Mouse (Mus musculus): Measurements from ENCODE around the gene Wdr78.

Gene Wdr78

DNA sequence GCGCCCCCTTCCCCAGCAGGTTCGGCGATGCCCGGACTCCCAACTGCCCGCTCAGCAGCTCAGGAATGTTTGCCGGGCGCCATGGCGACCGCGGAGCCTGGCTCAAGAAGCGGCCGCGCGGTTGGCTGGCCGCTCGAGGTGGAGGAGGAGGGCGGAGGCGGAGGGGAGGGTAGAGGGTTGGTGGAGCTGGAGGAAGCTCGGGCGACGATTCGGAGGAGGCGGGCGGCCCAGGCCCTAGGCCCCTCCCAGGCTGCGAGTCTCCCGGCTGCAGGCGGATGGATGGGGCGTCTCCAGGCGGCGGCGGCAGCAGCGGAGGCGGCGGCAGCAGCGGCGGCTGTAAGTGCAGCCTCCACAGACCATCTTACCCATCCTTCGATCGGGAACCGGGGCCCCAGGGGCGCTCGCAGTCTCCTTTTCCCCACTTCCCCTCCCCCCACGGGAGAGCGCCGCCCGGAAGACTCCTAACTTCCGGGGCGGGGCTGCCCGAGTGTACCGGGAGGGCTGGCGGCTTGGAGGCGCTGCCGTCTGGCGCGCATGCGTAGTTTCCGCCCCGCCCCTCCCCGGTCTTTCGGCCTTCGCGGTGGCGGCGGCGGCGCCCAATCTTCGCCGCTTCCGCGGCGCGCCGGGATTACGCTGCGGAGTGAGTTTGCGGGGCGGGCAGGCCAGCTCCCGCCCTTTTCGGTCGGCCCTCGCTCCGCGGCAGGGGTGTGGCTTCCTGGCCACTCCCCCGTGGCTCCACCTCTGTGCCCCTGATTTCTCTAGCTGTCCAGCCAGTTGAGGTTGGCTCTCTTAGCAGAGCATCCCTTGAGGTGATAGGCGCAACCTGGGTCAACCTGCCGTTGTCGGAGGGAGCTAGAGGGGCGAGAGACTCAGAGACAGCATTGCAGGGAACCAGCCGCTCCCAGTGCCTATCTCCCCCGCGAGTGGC is at the start of gene Wdr78, which contains the start of gene Mier1:
TSS of gene Wdr78 (minus strand) at position 372 of the 928 bp plus-strand sequence.
TSS of gene Mier1 (plus strand) at position 207 of the 928 bp plus-strand sequence.
- DNase-seq, result peak; percentile 98

DNA sequence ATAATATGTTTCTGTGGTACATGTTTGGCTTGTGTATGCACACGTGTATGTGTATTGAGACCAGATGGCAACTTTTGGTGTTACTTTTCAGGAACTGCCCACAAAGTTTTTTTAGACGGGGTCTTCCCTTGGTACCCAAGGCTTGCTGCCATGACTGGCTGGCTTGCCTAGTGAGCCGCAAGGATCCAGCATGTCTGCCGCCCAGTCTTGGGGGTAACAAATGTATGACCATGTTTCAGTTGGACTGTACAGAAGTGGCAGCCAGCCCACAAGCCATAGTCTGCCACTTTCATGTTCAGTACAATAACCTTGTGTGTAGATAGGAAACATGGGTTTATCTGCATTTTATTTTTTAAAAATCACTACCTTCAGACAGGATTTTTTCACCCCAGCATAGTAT is 44.4 kb upstream of the Wdr78 start:
- DNase-seq, result no peak

DNA sequence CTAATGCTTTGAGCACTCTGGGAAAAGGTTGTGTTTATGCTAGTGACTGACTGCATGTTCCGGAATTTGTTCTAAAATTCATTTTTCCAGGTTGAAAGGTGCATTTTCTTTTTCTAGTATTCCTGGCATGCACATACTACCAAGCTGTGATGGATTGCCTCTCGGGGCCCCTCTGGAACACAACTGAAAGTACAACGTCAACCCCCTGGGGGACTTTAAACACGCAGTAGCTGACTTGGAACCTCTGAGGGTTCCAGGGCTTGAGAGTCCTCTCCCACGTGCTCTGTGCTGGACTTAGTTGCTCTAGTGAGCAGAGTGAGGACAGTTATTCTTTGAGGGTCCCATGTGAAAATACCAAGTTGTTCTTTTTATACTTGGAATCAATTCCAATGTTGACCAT is 37.6 kb upstream of the Wdr78 start:
- DNase-seq, result no peak

DNA sequence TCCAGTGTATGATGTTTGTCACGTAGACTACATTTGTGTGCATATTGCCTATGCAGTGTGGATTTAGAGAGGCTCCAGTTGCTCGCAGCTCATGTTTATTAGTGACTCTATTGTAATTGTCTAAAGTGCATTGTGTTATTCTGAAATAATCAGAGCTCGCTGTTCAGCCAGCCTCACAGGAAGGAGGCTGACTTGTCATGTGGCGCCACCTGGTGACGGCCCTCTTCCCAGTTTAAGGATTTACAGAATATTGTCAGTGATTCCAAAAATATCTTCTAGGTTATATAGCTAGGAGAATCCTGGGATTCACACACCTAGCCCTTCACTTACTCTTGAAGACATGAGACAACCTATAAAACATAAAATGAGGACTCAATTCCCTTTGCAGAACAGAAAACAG is 32.0 kb upstream of the Wdr78 start:
- DNase-seq, result peak; percentile 96

DNA sequence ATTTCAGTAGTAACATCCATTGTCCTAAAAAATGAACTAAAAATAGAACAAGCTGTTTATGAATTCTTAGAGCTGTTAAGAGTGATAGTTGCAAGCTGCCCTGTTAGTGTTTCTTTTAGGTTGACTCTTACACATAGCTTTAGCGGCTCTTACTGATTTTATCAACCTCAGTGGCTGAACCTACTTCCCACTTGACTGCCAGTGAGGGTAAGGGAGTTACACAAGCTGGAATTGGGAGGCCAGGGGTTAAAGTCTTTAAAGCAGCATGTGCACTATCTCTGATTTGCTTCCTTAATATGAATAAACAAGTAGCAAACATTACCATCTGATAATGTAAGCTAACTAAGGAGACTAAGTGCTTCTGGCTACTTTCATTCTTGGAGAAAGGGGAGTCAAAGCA is 22.6 kb upstream of the Wdr78 start:
- no peak for DNase-seq

DNA sequence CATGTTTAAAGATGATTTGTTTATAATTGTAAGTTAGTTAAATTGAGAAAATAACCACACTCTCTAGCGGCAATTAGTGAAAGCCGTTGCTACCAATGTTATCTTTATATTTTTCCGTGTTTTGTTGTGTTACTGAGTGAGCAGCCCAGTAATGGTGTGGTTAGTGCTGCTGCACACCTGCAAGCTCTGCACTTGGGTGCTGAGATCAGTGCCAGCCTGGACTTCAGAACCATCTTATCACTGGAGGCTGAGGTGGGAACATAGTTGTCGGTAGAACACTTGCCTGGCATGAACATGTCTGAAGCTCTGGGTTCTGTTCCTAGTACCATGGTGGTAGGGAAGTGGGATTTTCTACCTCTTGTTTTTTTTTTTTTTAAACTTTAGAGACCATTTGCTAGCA is 12.2 kb upstream of the Wdr78 start:
- DNase-seq, result no peak

DNA sequence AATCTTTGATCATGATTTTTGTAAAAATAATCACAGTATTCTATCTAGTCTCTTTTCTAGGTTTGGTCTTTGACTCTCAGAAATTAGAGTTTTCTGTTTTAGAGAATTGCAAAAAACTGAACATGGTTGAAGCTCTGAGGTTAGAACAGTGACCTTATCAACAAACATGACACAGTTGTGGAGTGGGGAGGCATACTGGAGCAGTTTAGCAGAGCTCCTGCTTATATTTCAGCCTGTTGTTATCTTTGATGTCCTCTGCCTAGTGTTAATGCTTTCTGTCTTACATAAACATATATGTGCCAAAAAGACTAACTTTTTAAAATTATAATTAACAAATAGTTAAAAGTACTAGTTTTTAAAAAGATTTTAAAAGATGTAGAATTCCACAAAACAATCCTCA is 9.3 kb upstream of the Wdr78 start:
- no peak for DNase-seq

DNA sequence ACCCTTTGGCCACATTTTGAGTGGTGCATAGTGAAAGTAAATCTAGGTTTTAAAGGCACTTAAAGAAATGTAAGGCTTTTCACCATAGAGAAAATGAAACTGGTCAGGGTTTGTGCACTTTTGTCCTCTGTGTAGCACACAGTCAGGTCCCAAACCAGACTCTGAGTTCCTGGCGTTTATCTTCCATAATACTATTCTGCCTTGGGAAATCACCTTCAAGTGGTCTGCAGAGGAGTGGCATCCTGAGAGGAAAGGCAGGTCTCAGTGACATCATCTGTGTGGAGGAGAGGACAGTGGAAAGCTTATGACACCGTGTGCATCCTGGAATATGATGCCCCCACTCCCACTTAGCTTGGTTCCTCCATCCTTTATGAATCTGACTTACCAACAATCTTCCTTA is 8.7 kb upstream of the Wdr78 start:
- no peak for DNase-seq

DNA sequence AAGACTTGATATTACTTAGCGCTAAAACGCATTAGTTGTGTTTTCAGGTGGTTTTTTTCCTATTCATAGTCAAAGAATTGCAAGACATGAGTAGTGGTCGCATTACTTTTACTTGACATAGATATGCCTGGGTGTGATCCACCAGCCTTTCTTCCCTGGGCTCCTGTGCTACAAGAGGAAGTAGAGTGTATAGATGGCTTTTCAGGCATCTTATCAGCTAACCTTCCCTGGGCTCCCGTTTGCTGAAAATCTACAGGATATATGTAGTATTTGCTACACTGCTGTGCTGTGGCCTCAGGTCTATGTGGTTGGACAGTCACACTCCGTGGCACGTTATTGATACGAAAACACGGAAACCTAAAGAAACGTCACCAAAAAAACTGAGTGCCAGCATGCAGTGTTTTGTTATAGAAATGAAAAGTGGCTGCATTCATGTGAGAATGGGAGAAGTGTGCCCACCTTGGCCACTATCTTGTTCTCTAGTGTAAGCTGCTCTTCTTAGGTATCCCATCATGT is 6.6 kb upstream of the Wdr78 start:
- peak; percentile 30 for DNase-seq

DNA sequence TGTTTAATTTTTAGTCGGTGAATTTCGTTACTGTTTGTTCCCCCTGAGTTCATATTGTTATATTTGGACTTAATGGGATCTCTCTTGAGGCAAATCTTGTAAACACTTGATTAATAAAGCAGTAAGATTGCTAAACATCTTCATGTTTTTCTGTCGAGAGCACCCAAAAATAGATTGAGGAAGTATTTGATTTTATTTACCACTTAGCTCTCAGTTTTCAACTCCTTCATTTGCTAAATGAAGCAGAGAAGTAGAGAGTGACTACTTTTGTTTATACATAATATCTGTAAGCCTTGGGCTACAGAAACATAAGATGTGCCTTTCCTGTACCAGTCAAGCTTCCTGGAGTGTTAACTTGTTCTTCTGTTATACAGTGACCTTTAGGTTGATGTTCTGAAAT is 6.0 kb upstream of the Wdr78 start:
- DNase-seq, result no peak

DNA sequence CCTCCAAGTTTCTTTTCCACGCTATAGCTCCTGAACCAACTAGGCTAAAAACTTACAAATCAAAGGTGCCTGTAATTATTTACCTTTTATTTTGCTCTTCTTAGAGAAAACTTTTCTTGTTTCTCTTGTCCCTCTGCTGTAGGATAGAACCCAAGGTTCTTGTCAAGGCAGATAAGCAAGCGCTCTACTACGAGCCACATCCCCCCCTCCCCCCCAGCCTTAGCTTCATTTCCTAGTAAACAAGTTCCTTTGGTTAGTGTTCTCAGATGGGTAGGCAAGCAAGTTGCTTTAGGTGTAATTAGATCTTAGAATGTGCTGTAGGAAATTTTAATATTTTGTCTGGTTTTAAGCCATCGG is 5.7 kb upstream of the Wdr78 start:
- no peak for DNase-seq

DNA sequence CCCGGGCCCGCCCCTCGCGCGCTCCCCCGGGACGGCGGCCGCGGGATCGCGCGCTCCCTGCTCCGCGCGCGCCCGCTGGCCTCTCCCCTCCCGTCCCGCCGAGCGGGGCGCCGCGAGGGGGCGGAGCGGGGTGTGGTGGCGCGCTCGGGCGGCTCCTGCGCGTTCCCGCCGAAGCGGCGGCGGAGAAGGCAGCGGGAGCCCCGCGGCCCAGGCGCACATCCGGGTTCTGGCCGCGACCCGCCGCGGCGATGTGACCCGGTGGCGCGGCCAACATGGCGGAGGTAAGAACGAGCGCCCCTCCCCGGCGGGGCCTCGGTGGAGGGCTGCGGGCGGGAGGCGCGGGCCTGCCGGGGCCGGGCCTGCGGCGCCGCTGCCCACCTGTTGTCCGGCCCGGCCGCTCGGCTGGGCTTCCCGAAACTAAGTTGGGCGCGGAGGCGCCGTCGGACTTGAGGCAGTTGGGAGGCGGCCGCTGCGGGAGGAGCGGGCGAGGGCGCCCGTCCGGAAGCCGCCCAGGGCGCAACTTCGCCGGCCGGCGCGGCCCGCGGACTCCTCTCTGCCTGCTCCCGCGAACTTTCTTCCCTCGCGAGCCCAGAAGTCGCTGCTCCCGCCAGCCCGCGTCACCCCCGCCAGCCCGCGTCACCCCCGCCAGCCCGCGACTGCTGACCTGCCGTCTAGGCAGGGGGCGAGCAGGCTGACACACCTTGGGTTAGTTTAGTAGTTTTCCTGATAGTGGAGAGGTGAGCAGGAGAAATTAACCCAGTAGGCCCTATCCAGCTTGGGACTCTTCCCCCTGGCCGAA is 5.1 kb upstream of the Wdr78 start:
- peak; percentile 93 for DNase-seq

DNA sequence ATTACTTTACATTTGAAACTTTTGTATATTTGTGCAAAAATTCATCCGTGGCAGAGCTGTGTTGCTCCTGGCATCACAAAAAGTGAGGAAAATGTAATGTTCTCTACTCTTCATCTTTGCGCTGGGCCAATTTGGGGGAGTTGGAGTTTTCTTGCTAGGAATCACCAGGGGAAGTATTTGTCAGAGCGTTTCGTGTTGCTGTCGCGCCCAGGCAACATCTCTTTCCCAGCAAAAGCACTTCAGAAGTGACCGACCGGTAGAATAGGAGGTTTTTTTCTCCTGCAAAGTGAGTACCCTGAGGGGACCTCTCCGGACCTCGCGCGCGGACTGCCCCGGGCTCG is 4.5 kb upstream of the Wdr78 start:
- DNase-seq, result no peak

DNA sequence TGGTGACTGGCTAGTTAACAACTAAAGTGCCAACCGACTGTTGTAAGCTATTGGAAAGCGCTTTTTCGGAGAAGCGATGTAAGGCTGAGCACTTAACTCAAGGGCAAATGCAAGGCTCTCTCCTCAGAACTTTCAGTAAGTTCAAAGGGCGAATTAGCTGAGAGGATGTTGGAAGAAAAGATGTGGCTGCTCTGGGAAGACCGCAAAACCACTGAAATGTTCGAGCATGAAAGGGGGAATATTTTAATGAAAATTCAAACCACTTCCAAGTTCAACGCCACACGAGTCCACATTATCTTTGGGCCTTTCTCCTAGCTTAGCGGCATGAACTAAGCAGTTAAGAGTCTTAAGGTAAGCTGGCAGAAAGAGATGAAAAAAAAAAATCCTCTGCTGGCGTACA is 953 bp downstream of the Wdr78 start:
- DNase-seq, result peak; percentile 32

DNA sequence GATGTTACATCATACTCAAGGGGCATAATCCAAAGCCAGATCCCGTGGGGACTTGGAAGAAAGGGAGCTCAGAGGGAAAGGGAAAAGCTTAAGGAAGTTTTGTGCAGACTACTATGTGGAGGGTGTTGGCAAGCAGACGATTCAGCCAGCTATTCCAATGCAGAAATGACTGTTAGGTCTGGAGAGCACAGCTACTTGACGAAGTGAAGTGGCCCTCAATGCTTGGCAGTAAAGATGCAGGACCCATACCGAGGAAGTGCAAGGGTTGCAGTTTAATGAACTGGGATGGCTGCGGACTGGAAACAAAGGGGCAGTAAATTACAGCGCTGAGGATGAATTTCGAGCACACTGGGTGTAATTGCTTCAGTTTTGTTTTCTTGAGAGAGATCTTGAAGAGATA is 1.7 kb downstream of the Wdr78 start:
- no peak for DNase-seq

DNA sequence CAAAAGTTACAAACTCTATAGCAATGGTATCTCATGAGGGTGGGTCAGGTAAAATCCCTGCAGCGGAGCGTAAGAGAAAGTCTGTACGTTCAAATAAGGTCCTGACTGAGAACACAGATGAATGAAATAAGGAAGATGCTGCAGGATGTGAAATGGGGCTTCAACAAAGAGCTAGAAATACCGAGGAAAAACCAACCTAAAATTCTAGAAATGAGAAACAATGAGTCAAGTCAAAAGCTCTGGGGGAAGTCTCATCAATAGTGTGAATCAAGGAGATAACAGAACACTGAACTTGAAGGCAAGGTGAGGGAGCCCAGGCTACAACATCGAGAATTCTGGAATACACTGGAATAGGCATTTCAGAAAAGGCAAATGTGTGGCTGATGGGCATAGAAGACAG is 15.8 kb downstream of the Wdr78 start:
- no peak for DNase-seq

DNA sequence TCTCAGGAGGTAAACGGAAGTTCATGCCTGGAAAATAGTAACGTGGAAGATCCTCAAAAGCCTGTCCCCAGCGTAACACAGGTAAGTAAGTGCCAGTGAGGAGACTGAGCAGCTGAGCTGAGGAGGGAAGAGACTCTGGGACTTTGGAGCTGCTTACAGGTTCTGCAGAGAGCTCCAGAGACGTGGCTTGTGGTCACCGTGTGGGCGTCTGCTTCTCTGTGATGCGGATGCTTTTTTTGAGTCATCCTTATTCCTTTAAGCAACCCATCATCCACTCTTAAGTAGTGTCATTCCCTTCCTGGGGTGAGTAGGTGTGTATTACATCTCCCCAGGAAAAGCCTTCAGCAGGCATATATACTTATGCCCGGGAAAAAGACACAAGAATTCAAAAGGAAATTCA is 18.4 kb downstream of the Wdr78 start:
- peak; percentile 37 for DNase-seq

DNA sequence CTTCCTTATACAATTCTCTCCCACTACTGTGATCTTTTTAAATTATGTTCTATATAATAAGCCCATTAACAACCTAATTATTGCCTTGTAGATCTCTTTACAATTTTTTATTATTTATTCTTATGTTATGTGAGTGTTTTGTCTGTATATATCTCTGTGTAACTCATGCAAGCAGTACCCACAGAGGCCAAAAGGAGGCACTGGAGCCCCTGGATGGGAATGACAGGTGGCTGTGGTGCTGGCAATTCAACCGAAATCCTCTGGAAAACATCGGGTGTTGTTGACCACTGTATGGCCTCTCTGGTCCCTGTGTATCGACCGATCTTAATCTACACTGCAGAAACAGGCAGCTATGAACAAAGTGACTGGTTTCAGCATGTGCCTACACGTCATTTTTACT is 29.1 kb downstream of the Wdr78 start:
- DNase-seq, result peak; percentile 36

DNA sequence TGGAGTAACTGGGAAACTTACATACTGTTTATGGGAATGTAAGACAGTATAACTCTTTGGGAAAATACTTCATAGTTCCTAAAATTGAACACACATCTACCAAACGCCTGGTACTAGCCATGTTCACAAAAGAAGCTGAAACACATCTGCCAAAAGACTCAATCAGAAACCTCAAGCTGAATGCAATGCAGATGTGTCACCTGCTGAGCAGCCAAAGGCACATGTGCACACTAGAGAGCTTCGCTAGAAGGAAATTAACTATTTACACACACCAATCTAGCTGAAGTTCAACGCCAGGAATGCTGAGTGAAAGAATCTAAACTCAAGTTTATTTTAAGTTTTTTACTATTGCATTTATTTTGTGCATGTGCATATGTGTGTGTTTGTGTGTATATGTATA is 43.7 kb downstream of the Wdr78 start:
- no peak for DNase-seq

DNA sequence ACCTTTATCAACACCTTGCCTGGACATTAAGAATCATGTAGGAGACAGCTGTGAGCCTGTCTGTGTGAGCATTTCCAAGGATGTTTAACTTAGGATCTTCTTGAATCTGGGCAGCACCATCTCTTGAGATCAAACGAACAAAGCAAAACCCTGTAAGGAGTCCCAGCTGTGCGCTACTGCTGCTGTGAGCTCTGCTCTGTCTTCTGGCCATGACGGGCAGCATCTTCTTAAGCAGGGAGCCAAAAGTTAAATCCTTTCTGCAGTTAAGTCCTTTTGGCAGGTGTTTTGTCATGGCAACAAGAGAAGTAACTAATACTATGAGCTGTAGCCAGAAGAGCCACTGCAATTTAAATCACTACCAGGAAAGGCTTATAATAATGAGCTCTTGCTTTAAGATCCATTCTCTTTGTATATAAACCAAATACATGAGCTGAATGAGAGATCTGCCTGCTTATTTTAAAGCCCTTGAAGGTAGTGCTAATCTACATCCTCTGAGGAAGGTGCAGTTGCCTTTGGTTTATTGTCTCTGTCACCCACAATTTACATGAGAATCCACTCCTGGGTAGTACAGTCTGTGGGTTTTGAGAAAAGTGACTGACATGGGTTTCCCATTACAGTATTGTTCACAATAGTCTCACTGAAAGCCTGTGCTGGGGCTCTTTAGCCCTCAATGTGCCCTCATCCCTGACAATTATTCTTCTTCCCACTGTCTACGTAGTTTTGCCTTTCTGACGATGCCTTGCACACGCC is 46.3 kb downstream of the Wdr78 start:
- peak; percentile 38 for DNase-seq

DNA sequence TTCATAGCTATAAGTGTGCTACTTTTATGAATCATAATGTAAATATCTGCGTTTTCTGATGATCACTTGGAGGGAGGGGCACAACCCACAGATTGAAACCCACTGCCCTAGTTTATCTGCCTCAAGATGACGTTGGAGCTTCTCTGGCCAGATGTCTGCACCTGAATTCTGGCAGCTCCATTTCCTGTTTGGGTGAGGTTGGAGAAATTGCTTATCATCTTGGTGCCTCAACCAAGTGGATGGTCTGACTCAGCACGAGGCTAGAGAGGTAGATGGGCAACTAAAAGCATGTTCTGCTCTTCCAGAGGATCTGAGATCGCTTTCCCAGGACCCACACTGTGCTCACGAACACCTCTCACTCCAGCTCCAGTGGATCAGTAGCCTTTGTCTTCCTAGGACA is 49.4 kb downstream of the Wdr78 start:
- peak; percentile 54 for DNase-seq

DNA sequence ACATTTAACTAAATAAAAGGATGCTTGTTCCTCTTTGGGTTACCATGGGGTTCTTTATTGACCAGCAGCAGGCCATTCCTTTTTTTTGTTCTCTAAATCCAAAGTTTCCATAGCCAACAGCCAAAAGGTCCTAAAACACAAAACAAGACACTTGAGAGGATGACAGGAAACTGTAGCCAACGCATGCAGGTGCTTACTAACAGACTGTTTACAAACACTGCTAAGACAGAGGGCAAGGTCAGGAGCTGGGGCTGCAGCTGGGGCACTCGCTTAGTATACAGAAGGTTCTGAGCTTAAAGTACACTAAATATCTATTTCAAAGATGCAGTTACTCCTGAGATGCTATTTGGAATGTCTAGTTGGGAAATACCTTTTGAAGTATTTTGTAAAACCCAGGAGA is 49.9 kb downstream of the Wdr78 start:
- peak; percentile 58 for DNase-seq

DNA sequence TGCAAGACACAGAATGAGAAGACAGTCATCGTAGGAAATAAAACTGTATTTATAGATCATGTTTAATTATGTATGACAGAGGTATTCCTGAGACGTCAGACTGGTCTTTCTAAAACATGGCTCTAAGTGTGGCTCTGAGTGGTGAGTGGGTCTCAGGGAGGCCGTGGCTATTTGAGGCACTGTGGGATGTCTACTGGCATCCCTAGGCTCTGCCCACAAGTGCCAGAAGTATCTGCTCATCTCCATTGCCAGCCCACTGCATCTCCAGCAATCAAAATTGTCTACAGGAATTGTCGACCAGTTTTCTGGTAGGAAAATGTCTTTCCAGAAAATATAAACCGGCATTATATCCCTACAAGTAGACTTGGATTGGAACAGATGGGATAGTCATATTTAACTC is 57.4 kb downstream of the Wdr78 start:
- no peak for DNase-seq
